Mouse (Mus musculus) neural tube, postnatal 0 days (tissue): ENCODE results near the gene Oas1h. TPM values are rescaled to one million over a fixed set of nuclear protein-coding genes. Genes with fewer than 3 reads are reported as not detected.

Source experiments
- microRNA-seq: library from miRNA; unstranded; fragments of <30 nt; microRNA quantifications from one replicate; pipeline ENCODE4, GENCODE M21; 2016
- polyA plus RNA-seq: library from polyadenylated mRNA; unstranded; fragments of >200 nt; fragmentation: Nextera tagmentation; extraction: Ambion mirVana; gene quantifications from 2 replicates; pipeline ENCODE4 v1.2.1, GENCODE M21; 2015

The Oas1h gene
- polyA plus RNA-seq, result not detected in 2 replicates

DNA sequence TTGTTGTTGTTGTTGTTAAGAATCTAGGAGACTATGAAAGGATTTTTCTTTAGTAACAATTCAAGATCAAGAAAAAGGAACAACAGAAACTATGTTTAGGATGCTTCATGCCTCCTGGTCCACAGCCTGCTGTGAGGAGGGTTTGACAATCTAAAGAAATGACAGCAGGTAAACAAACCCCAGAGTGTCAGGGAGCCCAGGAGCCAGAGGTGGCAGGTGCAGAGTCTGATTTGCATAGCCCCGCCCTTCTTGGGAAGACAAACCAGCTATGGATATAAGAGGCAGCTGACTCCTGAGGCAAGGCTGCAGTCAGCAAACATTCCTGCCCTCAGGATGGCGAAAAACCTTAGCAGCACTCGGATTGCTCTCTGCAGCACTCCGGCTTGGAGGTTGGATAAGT lies at the start of gene Oas1h:
Oas1h (plus strand) TSS at position 301 of the 400 bp plus-strand sequence.

DNA sequence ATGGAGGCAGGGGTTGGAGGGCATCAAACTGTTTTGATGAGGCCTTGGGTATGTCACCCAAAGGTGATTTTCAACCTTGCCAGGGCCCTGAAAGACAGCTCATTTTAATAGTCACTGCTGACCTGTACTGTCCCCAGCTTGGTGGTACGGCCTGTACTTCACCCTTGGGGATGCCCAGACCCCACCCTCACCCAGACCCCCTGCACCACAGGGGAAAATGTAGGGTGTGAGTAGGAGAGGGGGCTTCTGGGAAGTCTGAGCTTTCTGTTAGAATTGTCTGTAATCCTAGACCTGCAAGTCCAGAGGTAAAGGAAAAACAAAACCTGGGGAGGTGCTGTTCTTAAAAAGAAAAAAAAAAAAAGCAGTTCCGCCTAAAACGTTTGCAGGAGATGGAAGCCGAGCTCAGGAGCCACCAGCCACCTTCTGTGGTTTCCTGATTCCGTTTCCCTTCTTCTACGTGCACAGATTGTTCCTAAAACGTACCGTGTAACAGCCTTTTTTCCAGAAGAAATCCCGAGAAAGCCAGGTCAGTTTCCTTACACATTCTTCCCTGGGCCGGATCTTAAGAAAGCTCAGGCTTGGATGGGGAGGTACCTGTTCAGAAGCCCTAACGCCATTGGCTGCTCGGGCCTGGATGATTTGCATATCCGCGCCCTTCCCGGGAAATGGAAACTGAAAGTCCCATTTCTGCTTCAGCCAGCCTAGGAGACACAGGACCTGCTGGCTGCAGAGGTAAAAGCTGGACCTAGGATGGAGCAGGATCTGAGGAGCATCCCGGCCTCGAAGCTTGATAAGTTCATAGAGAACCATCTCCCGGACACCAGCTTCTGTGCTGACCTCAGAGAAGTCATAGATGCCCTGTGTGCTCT lies 49.0 kb upstream of the Oas1h start, which contains the start of gene Oas1c:
Oas1c (minus strand) TSS at position 564 of the 869 bp plus-strand sequence.

GRCm38 (mm10) chr5:120847067-120847466 lies 14.2 kb upstream of the Oas1h start, which contains the start of gene Oas1f:
Oas1f (plus strand) TSS chr5:120847367.

DNA sequence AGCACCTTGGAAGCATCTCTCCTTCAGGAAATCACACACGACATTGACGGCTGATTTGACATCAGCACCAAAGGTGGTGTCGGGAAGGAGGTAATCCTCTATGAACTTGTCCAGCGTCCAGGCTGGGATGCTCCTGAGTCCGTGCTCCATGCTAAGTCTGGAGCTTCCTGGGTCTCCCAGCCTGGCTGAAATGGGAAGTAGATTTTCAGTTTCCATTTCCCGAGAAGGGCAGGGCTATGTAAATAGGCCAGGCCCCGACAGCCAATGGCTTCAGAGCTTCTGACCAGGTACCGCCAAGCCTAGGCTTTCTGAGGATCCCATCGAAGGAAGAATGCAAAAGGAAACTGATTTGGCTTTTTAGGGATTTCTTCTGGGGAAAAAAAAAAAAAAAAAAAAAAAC lies 26.2 kb downstream of the Oas1h start, which contains the start of gene Oas1g:
Oas1g (minus strand) TSS at position 201 of the 400 bp plus-strand sequence.

GRCm38 (mm10) chr5:120906791-120907733 lies 45.8 kb downstream of the Oas1h start, which contains the start of gene Oas1a:
Oas1a (minus strand) TSS chr5:120907521.

DNA sequence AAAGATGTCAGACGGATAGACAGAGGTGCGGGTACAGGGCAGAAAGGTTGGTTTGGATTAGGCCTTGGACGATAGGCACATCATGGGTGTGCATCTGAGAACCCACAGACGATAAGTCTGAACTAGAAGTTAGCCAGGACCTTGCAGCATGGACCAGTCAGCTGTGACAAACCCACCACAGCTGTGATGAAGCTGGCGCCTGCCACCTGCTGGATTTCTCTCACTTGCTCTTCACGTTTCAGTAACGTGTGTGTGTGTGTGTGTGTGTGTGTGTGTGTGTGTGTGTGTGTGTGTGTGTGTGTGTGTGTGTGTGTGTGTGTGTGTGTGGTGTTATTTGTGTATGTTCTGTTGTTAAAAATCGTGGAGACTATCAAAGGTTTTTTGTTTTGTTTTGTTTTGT lies 53.0 kb downstream of the Oas1h start, which contains the start of gene Oas1d:
Oas1d (plus strand) TSS at position 333 of the 400 bp plus-strand sequence.

Small RNAs within 50 kb of the gene (microRNA-seq; reads per million reads assigned to microRNA genes)
- gene Gm22907, result not detected

Other genes with a start within 250 kb of the Oas1h start
- gene Rita1, start 248.8 kb upstream of the Oas1h start, polyA plus RNA-seq, result 34.9 and 36.0 TPM in 2 replicates
- gene Ddx54, start 248.7 kb upstream of the Oas1h start, polyA plus RNA-seq, result 26.9 and 28.1 TPM in 2 replicates
- 1.0 and 1.2 TPM in 2 replicates for gene Cfap73, start 227.2 kb upstream of the Oas1h start, polyA plus RNA-seq
- gene Rasal1, start 212.6 kb upstream of the Oas1h start, polyA plus RNA-seq, result 1.5 and 2.8 TPM in 2 replicates
- 61.0 and 64.5 TPM in 2 replicates for gene Dtx1, start 149.5 kb upstream of the Oas1h start, polyA plus RNA-seq
- gene Oas2, start 111.6 kb upstream of the Oas1h start, polyA plus RNA-seq, result 0.48 and 0.66 TPM in 2 replicates
- gene Oas3, start 83.8 kb upstream of the Oas1h start, polyA plus RNA-seq, result 0.50 and 0.59 TPM in 2 replicates
- 0.28 and 0.41 TPM in 2 replicates for gene Oas1e, start 65.9 kb upstream of the Oas1h start, polyA plus RNA-seq
- gene Oas1c, start 48.9 kb upstream of the Oas1h start, polyA plus RNA-seq, result 0.42 and 0.83 TPM in 2 replicates
- gene Oas1f, start 14.1 kb upstream of the Oas1h start, polyA plus RNA-seq, result not detected in 2 replicates
- gene Oas1g, start 26.2 kb downstream of the Oas1h start, polyA plus RNA-seq, result 0.19 and 0.68 TPM in 2 replicates
- 1.9 and 2.8 TPM in 2 replicates for gene Oas1a, start 46.1 kb downstream of the Oas1h start, polyA plus RNA-seq
- 0.18 and 0.22 TPM in 2 replicates for gene Oas1d, start 53.1 kb downstream of the Oas1h start, polyA plus RNA-seq
- gene Rph3a, start 148.7 kb downstream of the Oas1h start, polyA plus RNA-seq, result 34.4 and 41.8 TPM in 2 replicates